Mouse (Mus musculus): ENCODE results near the gene Ifitm1. TPM values are rescaled to one million over a fixed set of nuclear protein-coding genes. Genes with fewer than 3 reads are reported as not detected.
A peak's percentile ranks its signal among the peaks of the same experiment; 100 is the strongest.

Ifitm1 gene
- polyA plus RNA-seq, 1 experiment: 82.9 TPM

DNA sequence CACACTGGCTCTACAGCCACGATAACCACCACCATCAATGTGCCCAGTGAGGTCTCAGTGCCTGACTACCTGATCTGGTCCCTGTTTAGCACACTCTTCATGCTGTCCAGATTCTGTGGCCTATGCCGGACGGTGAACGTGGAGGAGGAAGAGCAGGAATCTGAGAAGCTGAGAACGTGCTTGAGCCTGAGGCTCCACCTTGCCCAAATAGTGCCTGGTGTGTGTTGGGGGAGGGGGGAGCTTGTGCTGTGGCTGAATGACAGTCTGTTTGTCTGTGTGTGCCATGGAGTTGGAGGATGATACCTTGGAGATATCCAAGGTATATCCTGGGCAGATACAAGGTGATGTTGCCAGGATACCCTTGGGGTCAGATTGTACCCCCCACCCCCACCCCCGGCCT is 23.2 kb downstream of the Ifitm1 start:
- TF ChIP-seq POLR2A (IDR thresholded peaks at IDR 0.05; ENCODE audit: borderline replicate concordance, control insufficient read depth, low read depth, low read length) (no peak), CTCF (IDR thresholded peaks at IDR 0.05; ENCODE audit: control insufficient read depth, insufficient read depth, low read length) (no peak)
- no peak overlapping the region for H3K4me3 ChIP-seq (replicated peaks; ENCODE audit: control insufficient read depth, low read depth, low read length)
- H3K27ac ChIP-seq (ENCODE audit: control insufficient read depth, insufficient read depth, low read depth, low read length, poor library complexity): peak overlapping the region; percentile 53; the same call in 1 of the 2 replicates
- H3K4me1 ChIP-seq (ENCODE audit: control insufficient read depth, insufficient read depth, low read length): peaks cover 6% of the 10 kb centered on the region
- 16% methylated on average over 6 of the region's 6 CpGs for WGBS

DNA sequence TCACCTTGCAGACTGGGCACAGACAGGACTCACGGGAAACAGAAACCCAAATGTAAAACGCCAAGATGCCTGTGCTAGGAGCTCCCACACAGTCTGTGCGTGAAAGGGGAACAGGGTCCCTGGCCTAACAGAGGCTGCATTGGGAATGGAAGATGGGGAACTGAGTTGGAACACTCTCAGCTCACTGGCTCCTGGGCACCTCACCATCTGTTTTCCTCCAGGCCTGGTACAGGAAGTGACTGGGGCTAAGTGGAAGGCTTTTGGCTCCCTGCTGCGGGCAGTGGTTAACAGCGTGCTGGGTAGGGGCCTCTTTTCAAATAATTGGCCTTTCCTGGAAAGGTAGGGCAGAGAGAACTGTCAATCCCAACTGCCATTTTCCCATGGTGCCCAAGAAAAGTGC is 23.6 kb downstream of the Ifitm1 start:
- 12% methylated on average over 5 of the region's 5 CpGs for WGBS
- TF ChIP-seq POLR2A (IDR thresholded peaks at IDR 0.05; ENCODE audit: borderline replicate concordance, control insufficient read depth, low read depth, low read length) (no peak), CTCF (IDR thresholded peaks at IDR 0.05; ENCODE audit: control insufficient read depth, insufficient read depth, low read length) (no peak)
- peaks cover 6% of the 10 kb centered on the region for H3K4me1 ChIP-seq (ENCODE audit: control insufficient read depth, insufficient read depth, low read length)
- H3K4me3 ChIP-seq (replicated peaks; ENCODE audit: control insufficient read depth, low read depth, low read length): no peak overlapping the region
- H3K27ac ChIP-seq (ENCODE audit: control insufficient read depth, insufficient read depth, low read depth, low read length, poor library complexity): peak overlapping the region; percentile 53; the same call in 1 of the 2 replicates

DNA sequence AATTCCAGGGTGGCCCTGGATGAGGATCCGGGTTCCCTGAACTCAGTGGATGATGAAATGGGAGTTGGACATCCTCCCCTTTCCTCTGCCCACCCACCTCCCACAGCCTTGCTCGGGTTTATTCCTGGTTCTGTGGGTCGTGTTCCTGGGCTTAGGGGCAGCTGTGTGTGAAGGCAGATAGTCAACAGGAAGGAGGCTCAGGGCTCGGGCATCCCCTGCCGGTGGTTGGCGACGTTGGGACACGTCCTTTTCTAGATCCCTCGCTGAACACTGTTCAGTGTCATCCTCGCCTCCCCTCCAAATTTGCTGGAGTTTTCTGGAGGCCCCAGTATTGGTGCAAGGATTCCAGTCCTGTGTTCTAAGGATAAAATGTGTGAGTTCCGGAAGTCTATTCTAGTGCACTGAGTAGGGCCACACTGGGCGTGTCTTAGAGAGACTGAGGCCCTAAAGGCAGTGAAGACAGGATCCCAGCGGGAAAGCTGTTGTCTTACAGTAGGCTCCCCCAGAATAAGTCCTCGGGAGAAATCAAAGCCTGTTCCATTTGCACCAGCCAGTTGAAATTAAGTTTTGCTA is 24.2 kb downstream of the Ifitm1 start:
- WGBS: 25% methylated on average over 14 of the region's 14 CpGs
- H3K4me3 ChIP-seq (replicated peaks; ENCODE audit: control insufficient read depth, low read depth, low read length): no peak overlapping the region
- peak; percentile 46; the same call in 1 of the 2 replicates for TF ChIP-seq CTCF (IDR thresholded peaks at IDR 0.05; ENCODE audit: control insufficient read depth, insufficient read depth, low read length)
- no peak for TF ChIP-seq POLR2A (IDR thresholded peaks at IDR 0.05; ENCODE audit: borderline replicate concordance, control insufficient read depth, low read depth, low read length)
- peaks cover 6% of the 10 kb centered on the region for H3K4me1 ChIP-seq (ENCODE audit: control insufficient read depth, insufficient read depth, low read length)
- peak overlapping the region; percentile 53; the same call in 1 of the 2 replicates for H3K27ac ChIP-seq (ENCODE audit: control insufficient read depth, insufficient read depth, low read depth, low read length, poor library complexity)

DNA sequence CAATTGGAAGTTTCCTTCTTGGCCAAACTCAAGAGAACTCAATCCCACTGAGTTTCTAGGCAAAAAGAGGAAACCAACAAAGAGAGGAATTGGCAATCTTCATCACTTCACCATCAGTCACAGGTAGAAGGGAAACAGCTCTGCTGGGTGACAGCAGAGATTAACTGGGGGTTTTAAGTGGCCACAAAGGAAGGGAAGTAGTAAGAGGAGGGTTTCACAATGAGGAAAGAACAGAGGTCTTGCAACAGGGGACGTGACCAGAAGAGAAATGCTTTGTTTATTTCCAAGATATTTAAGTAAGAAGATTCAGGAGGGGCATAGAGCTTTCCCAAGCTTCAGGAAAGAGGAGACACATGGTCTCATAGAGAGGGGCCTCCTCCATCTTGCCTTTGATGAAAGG is 30.8 kb downstream of the Ifitm1 start:
- H3K27ac ChIP-seq (ENCODE audit: control insufficient read depth, insufficient read depth, low read depth, low read length, poor library complexity): peak overlapping the region; percentile 49; the same call in 1 of the 2 replicates
- no peaks in the 10 kb centered on the region; the same call in 1 of the 2 replicates for H3K4me1 ChIP-seq (ENCODE audit: control insufficient read depth, insufficient read depth, low read length)
- no peak overlapping the region for H3K4me3 ChIP-seq (replicated peaks; ENCODE audit: control insufficient read depth, low read depth, low read length)
- WGBS: 8% methylated on average over 1 of the region's 1 CpGs
- no peak for TF ChIP-seq POLR2A (IDR thresholded peaks at IDR 0.05; ENCODE audit: borderline replicate concordance, control insufficient read depth, low read depth, low read length)

DNA sequence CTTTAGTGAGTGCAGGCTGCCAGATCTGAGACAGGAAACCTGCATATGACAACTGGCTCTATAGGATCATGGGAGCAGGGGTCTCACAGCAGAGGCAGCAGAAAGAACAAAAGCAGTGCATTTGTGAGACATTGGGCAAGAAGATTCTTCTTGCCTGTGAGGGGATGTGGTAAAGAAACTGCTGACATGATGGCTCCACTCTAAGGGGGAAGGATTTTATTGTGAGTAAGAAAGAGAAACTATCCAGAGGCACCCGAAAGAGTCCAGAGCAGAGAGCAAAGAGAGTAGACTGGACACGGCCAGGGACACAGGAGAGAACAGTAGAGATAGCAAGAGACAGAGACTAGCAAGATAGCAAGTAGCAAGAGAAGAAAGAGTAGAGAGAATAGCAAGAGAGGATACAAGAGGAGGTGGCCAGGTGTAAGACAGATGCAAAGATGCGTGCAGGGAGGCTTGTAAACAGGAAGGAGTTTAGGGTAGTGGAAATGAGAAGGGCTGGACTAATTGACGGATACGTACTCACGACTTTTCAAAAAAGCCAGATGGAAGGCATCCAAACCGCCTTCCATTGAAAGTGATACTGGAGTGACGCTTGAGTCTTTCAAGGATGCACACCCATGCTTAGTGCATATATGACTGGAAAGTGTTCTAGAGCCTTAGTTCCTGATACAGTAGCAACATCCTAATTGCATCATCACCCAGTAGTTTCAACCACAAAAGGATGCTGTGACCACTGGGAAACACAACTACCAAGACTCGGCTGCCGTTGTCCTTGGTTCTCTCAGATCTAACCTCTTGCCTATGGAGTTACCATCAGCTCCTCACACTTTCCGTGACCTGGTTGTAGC is 32.1 kb downstream of the Ifitm1 start:
- peak overlapping the region; percentile 90 for H3K27ac ChIP-seq (ENCODE audit: control insufficient read depth, insufficient read depth, low read depth, low read length, poor library complexity)
- H3K4me1 ChIP-seq (ENCODE audit: control insufficient read depth, insufficient read depth, low read length): no peaks in the 10 kb centered on the region; the same call in 1 of the 2 replicates
- H3K4me3 ChIP-seq (replicated peaks; ENCODE audit: control insufficient read depth, low read depth, low read length): peak overlapping the region; percentile 48
- WGBS: 18% methylated on average over 11 of the region's 11 CpGs
- TF ChIP-seq CTCF (IDR thresholded peaks at IDR 0.05; ENCODE audit: control insufficient read depth, insufficient read depth, low read length): no peak
- no peak for TF ChIP-seq POLR2A (IDR thresholded peaks at IDR 0.05; ENCODE audit: borderline replicate concordance, control insufficient read depth, low read depth, low read length)

DNA sequence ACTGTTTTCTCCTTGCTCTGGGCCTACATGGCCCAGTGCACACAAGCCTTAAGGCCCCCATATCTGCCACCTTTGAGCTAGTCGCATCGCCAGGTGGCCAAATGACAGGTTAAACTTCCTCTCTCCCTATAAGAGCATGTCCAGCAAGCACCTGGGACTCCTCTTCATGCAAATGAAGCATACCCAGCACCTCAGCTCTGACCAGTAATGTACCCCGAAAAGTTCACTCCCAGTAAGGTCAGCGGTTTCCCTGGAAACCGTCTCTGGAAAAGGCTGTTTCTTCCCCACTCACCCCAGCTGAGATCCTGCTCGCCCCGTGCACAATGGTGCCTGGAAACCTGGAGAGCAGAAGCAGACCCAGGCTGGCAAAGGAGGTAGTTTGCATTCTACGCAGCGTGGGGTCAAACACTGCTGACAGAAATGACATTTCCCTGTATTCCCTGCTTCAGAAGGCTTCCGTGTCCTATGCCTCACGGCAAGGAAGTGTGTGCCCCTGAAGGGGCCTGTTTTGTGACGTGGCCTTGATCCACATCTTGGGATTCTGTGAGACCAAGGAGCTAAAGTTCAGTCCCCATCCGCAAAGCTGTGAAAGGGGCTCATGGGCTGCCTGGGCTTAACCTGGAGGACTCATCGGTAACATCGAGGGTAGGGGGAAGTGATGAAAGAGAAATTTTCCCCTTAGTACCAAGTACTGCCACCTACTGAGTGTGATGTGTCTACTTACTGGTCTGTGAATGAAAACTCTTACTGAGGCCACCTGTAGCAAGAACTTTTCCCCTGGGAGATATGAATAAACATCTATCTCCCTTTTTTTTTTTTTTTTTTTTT is 34.1 kb downstream of the Ifitm1 start:
- TF ChIP-seq POLR2A (IDR thresholded peaks at IDR 0.05; ENCODE audit: borderline replicate concordance, control insufficient read depth, low read depth, low read length) (no peak), CTCF (IDR thresholded peaks at IDR 0.05; ENCODE audit: control insufficient read depth, insufficient read depth, low read length) (no peak)
- Histone ChIP-seq H3K4me3 (replicated peaks; ENCODE audit: control insufficient read depth, low read depth, low read length) (no peak overlapping the region), H3K27ac (ENCODE audit: control insufficient read depth, insufficient read depth, low read depth, low read length, poor library complexity) (peak overlapping the region; percentile 47), H3K4me1 (ENCODE audit: control insufficient read depth, insufficient read depth, low read length) (peaks cover 1% of the 10 kb centered on the region; the same call in 1 of the 2 replicates)
- WGBS: 68% methylated on average over 15 of the region's 15 CpGs

DNA sequence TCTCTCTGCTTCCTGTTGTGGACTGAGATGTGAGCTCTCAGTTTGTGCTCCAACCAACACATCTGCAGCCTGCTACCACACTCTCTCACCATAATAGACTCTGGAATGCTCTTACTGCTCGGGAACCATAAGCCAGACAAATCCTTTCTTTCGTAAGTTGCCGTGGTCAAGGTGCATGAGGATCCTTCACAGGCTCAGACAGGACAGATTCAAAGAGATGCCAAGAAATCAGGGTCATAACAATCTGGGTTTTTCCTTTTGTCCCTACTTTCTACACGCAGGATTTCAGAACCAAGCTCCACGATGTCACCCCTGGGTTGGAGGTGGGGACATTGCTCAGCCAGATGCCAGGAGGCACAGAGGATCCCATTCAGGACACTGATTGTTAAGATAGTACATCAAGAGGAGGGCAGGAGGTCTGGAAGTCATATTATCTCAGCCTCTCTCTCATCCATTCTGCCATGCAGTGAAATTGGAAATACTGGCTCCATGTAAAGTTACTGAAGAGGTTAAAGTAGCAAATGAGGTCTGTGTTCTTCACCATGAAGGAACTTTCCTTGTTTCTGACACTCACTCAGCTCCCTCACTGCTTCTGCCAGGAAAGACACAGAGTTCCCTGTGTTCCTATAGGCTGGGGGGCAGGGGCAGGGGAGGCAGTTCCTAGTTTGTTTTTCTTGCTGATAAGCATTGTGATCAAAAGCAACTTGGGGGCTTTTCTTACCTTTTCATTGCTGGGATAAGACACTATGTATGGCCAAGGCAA is 36.4 kb downstream of the Ifitm1 start:
- 77% methylated on average over 5 of the region's 5 CpGs for WGBS
- peak overlapping the region; percentile 33; the same call in 1 of the 2 replicates for H3K27ac ChIP-seq (ENCODE audit: control insufficient read depth, insufficient read depth, low read depth, low read length, poor library complexity)
- TF ChIP-seq POLR2A (IDR thresholded peaks at IDR 0.05; ENCODE audit: borderline replicate concordance, control insufficient read depth, low read depth, low read length): no peak
- no peak for TF ChIP-seq CTCF (IDR thresholded peaks at IDR 0.05; ENCODE audit: control insufficient read depth, insufficient read depth, low read length)

More for the DNA sequence above, 36.4 kb downstream of the Ifitm1 start:
- peaks cover 3% of the 10 kb centered on the region; the same call in 1 of the 2 replicates for H3K4me1 ChIP-seq (ENCODE audit: control insufficient read depth, insufficient read depth, low read length)
- no peak overlapping the region for H3K4me3 ChIP-seq (replicated peaks; ENCODE audit: control insufficient read depth, low read depth, low read length)

Data from bone marrow, adult 2 months (tissue).